Mouse (Mus musculus) midbrain, embryonic 12.5 days (tissue): Measurements from ENCODE around the gene Antxr2. TPM values are rescaled to one million over a fixed set of nuclear protein-coding genes. Genes with fewer than 3 reads are reported as not detected.

ENCODE experiments used
- ATAC-seq: fragments of 200-750 bp; cut with Nextera tagmentation; 2 replicates; pipeline ENCODE4 v1.8.0; 2017; ENCODE audit warnings: low read depth, moderate TSS enrichment, moderate library complexity; ENCODE audit not compliant: low FRiP score
- H3K27ac ChIP-seq: fragments of 300-500 bp; sonication (generic); replicated peaks from 2 replicates; pipeline ENCODE4 v1.5.1; 2016; ENCODE audit warnings: mild to moderate bottlenecking
- H3K27me3 ChIP-seq: fragments of 300-500 bp; sonication (generic); 2 replicates; pipeline ENCODE4 v1.6.1; 2016; ENCODE audit warnings: mild to moderate bottlenecking
- H3K36me3 ChIP-seq: fragments of 300-500 bp; sonication (generic); 2 replicates; pipeline ENCODE4 v1.6.1; 2016
- H3K4me1 ChIP-seq: fragments of 300-500 bp; sonication (generic); 2 replicates; pipeline ENCODE4 v1.6.1; 2016
- H3K4me2 ChIP-seq: fragments of 300-500 bp; sonication (generic); replicated peaks from 2 replicates; pipeline ENCODE4 v1.6.1; 2016; ENCODE audit warnings: mild to moderate bottlenecking, moderate library complexity
- H3K4me3 ChIP-seq: fragments of 300-500 bp; sonication (generic); 2 replicates; pipeline ENCODE4 v1.5.1; 2016; ENCODE audit warnings: mild to moderate bottlenecking
- H3K9ac ChIP-seq: fragments of 300-500 bp; sonication (generic); replicated peaks from 2 replicates; pipeline ENCODE4 v1.6.1; 2016; ENCODE audit warnings: mild to moderate bottlenecking, moderate library complexity
- H3K9me3 ChIP-seq: fragments of 300-500 bp; sonication (generic); 2 replicates; pipeline ENCODE4 v1.6.1; 2016; ENCODE audit warnings: mild to moderate bottlenecking
- WGBS: fragments of 180-500 bp; shearing (Covaris S2); methylation state at CpG from one replicate; pipeline ENCODE4 v1.1.7; 2016; 5-methylcytosine and 5-hydroxymethylcytosine counted together
- polyA plus RNA-seq: library from polyadenylated mRNA; unstranded; fragments of >200 nt; fragmentation: Nextera tagmentation; extraction: Ambion mirVana; gene quantifications from 2 replicates; pipeline ENCODE4 v1.2.1, GENCODE M21; 2016

Gene Antxr2
- polyA plus RNA-seq, 1 experiment from 2014 or later, result 11.9 TPM

DNA sequence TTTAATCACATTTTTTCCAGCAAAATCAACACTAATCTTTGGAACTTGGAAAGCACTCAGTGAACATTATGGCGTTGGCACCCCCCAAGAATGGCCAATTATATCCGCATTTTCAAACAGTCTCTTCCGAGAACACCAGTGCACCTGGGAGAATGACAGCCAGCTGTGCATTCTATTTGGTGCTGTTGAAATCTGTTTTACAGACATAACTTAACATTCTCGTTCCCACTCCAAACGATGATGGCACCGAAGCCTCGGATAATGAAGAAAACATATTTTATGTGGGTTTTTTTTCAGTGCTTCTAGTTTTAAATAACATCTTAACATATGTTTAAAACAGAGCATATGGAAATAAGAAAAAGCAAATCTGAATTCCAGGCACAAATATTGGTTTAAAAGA is 129.7 kb downstream of the Antxr2 start:
- no peak overlapping the region for H3K4me2 ChIP-seq
- no peaks in the 10 kb centered on the region for H3K4me1 ChIP-seq
- ATAC-seq, result no peak
- no peaks in the 10 kb centered on the region for H3K9me3 ChIP-seq
- no peak overlapping the region for H3K27ac ChIP-seq
- 88% methylated on average over 7 of the region's 7 CpGs for WGBS
- H3K9ac ChIP-seq, result no peak overlapping the region
- H3K27me3 ChIP-seq, result no peaks in the 10 kb centered on the region
- H3K4me3 ChIP-seq, result no peak overlapping the region
- H3K36me3 ChIP-seq, result no peaks in the 10 kb centered on the region

GRCm38 (mm10) chr5:97899321-97899720 is 131.5 kb downstream of the Antxr2 start:
- H3K9ac ChIP-seq, result no peak overlapping the region
- no peaks in the 10 kb centered on the region for H3K4me1 ChIP-seq
- H3K36me3 ChIP-seq, result no peaks in the 10 kb centered on the region
- no peak for ATAC-seq
- no peak overlapping the region for H3K4me2 ChIP-seq
- H3K4me3 ChIP-seq, result no peak overlapping the region
- no peaks in the 10 kb centered on the region for H3K27me3 ChIP-seq
- H3K9me3 ChIP-seq, result 0 out of 2 replicates have a peak, but pooled peaks cover 4% of the 10 kb centered on the region
- H3K27ac ChIP-seq, result no peak overlapping the region
- 91% methylated on average over 5 of the region's 5 CpGs for WGBS

DNA sequence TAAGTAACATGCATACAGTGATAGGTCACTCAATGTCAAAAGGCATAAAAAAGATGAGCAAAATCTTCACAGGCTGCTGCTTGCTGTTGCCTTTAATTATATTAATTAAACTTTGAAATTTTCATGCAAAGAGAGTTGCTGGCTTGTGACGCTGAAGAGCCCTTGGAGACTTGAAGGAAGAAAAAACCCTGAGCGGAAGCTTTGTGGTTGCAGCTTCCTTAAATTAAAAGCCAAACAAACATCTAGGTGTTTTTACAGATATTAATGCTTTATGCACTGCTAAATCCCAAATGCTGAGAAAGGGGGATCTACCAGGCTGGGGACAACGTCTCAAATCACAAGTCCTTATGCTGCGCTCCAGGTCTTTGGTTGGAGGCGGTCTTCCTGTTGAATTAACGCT is 145.4 kb downstream of the Antxr2 start:
- WGBS, result 93% methylated on average over 6 of the region's 6 CpGs
- ATAC-seq, result no peak
- no peaks in the 10 kb centered on the region for H3K9me3 ChIP-seq

GRCm38 (mm10) chr5:97884110-97884509 is 146.7 kb downstream of the Antxr2 start:
- Histone ChIP-seq H3K9ac (no peak overlapping the region), H3K36me3 (peaks cover 7% of the 10 kb centered on the region; the same call in 1 of the 2 replicates), H3K27ac (no peak overlapping the region), H3K9me3 (no peaks in the 10 kb centered on the region), H3K4me3 (no peak overlapping the region), H3K4me1 (0 out of 2 replicates have a peak, but pooled peaks cover 2% of the 10 kb centered on the region), H3K27me3 (no peaks in the 10 kb centered on the region), H3K4me2 (no peak overlapping the region)
- no peak for ATAC-seq
- 80% methylated on average over 3 of the region's 3 CpGs for WGBS

More for the DNA sequence above, 145.4 kb downstream of the Antxr2 start:
- Histone ChIP-seq H3K9ac (no peak overlapping the region), H3K36me3 (peaks cover 7% of the 10 kb centered on the region; the same call in 1 of the 2 replicates), H3K4me3 (no peak overlapping the region), H3K27me3 (no peaks in the 10 kb centered on the region), H3K4me2 (no peak overlapping the region), H3K27ac (no peak overlapping the region), H3K4me1 (0 out of 2 replicates have a peak, but pooled peaks cover 2% of the 10 kb centered on the region)

DNA sequence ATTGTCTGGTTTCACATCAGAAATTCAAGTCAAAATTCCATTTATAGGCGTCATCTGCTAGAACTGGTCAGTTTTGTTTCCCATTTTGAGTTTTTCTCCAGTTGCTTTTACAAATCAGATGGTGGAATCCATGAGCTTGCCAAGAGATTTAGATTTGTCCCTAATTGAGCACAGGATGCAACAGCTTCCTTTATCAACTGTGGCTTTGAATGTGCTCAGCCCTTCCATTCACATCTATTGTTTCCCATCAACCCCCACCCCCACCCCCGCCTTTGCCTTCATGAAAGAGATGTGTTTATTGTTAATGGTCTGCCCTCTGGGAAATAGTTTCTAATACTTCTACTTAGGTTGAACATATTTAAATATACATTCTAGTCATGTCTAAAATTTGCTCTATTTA is 149.4 kb downstream of the Antxr2 start:
- Histone ChIP-seq H3K36me3 (peaks cover 7% of the 10 kb centered on the region; the same call in 1 of the 2 replicates), H3K4me2 (no peak overlapping the region), H3K4me1 (0 out of 2 replicates have a peak, but pooled peaks cover 2% of the 10 kb centered on the region), H3K27me3 (no peaks in the 10 kb centered on the region), H3K9me3 (no peaks in the 10 kb centered on the region), H3K27ac (no peak overlapping the region), H3K4me3 (no peak overlapping the region), H3K9ac (no peak overlapping the region)
- ATAC-seq, result no peak
- 71% methylated on average over 2 of the region's 2 CpGs for WGBS

DNA sequence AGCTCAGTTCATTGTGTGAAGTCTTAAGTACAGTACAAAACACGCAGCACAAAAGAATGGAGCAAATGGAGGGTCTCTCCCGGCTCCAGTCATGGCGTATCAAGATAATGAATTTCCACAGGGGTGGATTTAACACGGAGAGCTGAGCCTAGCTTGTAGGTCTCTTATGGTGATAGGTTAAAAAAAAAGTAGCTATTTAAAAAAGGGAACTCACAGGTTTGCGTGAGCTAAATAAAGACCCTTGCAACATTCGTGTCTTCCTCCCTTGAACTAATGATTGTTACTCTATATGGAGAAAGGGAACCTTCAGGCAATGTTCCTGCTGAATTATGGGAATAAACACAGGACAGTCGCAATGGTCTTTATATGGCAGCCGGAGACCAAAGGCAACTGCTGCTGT is 150.7 kb downstream of the Antxr2 start:
- 69% methylated on average over 8 of the region's 8 CpGs for WGBS
- no peaks in the 10 kb centered on the region for H3K9me3 ChIP-seq

DNA sequence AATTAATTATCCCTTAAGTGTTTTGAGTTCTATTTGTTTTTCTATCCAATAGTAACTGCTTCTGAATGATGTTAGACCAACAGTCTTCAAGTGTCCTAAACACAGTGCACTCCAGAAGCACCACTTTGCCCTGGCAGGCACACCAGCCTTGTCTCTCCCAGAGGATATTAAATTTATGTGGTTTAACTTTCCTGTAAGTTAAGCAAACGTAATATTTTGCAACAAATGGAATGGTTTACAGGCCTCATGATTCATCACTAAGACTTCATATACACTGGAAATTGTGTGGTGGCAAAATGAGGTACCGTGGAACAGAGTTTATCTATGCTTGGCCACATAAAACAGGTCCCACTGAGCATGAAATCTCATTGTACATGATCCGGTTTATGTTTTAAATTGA is 152.0 kb downstream of the Antxr2 start:
- Histone ChIP-seq H3K4me3 (no peak overlapping the region), H3K4me1 (0 out of 2 replicates have a peak, but pooled peaks cover 2% of the 10 kb centered on the region), H3K36me3 (no peaks in the 10 kb centered on the region), H3K9me3 (no peaks in the 10 kb centered on the region), H3K9ac (no peak overlapping the region), H3K27ac (no peak overlapping the region), H3K27me3 (no peaks in the 10 kb centered on the region), H3K4me2 (no peak overlapping the region)
- no peak for ATAC-seq
- 62% methylated on average over 3 of the region's 3 CpGs for WGBS

More for the DNA sequence above, 150.7 kb downstream of the Antxr2 start:
- no peak overlapping the region for H3K4me3 ChIP-seq
- no peak overlapping the region for H3K27ac ChIP-seq
- H3K4me2 ChIP-seq, result no peak overlapping the region
- H3K36me3 ChIP-seq, result peaks cover 7% of the 10 kb centered on the region; the same call in 1 of the 2 replicates
- peak; percentile 41; the same call in 1 of the 2 replicates for ATAC-seq
- H3K9ac ChIP-seq, result no peak overlapping the region
- H3K4me1 ChIP-seq, result 0 out of 2 replicates have a peak, but pooled peaks cover 2% of the 10 kb centered on the region
- H3K27me3 ChIP-seq, result no peaks in the 10 kb centered on the region

- no peaks in the 10 kb centered on the region for H3K36me3 ChIP-seq
- H3K9ac ChIP-seq, result no peak overlapping the region
Measured at GRCm38 (mm10) chr5:97878215-97878794, 152.5 kb downstream of the Antxr2 start.

GRCm38 (mm10) chr5:97876895-97877294 is 153.9 kb downstream of the Antxr2 start:
- Histone ChIP-seq H3K27me3 (no peaks in the 10 kb centered on the region), H3K9ac (no peak overlapping the region), H3K4me1 (0 out of 2 replicates have a peak, but pooled peaks cover 2% of the 10 kb centered on the region), H3K4me3 (no peak overlapping the region), H3K36me3 (no peaks in the 10 kb centered on the region), H3K9me3 (no peaks in the 10 kb centered on the region), H3K4me2 (no peak overlapping the region), H3K27ac (no peak overlapping the region)
- no peak for ATAC-seq
- 97% methylated on average over 2 of the region's 2 CpGs for WGBS

More at GRCm38 (mm10) chr5:97878215-97878794, 152.5 kb downstream of the Antxr2 start:
- Histone ChIP-seq H3K9me3 (no peaks in the 10 kb centered on the region), H3K27ac (no peak overlapping the region), H3K4me2 (no peak overlapping the region), H3K4me3 (no peak overlapping the region), H3K4me1 (0 out of 2 replicates have a peak, but pooled peaks cover 2% of the 10 kb centered on the region), H3K27me3 (no peaks in the 10 kb centered on the region)
- WGBS, result 58% methylated on average over 1 of the region's 1 CpGs
- no peak for ATAC-seq

DNA sequence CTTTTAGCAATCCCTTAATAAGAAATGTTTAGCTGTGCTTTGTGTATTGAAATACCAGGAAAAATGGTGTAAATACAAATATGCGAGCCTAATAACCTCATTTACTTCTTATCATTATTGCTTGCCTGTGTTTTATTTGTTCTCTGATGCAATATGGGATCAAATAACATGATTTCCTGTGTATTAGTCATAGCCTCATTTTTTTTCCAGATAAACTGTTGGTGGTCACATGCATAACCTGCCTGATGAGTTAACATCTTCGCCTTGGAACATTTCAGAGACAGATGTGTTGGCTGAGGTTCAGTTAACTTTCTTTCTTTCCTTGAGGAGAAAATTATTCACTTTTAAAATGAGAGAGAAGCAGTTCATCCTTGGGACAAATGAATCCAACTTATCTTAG is 162.9 kb downstream of the Antxr2 start:
- no peak for ATAC-seq
- Histone ChIP-seq H3K4me2 (no peak overlapping the region), H3K9ac (no peak overlapping the region), H3K36me3 (no peaks in the 10 kb centered on the region), H3K27me3 (no peaks in the 10 kb centered on the region), H3K4me3 (no peak overlapping the region), H3K9me3 (no peaks in the 10 kb centered on the region), H3K27ac (no peak overlapping the region), H3K4me1 (no peaks in the 10 kb centered on the region)
- 89% methylated on average over 2 of the region's 2 CpGs for WGBS

DNA sequence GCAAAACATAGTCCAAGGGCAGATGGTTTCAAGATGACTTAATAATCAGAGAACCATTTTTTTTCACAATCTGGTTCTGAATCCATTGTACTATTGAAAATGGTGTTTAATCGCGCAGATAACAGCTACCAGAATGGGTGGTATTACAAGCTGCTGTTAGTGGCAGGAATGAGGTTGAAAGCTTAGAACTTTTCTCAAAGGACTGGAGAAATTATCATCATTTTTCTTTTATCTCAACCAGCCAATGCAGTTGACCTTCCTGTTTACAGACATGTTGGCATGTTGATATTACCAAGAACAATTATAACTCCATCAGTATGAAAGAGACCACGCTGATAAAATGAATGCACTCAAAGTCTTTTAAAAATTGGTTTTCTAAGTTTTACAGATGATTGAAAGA is 163.9 kb downstream of the Antxr2 start:
- H3K36me3 ChIP-seq, result no peaks in the 10 kb centered on the region
- WGBS, result 87% methylated on average over 3 of the region's 3 CpGs
- no peak overlapping the region for H3K9ac ChIP-seq
- H3K27ac ChIP-seq, result no peak overlapping the region
- no peak for ATAC-seq
- no peaks in the 10 kb centered on the region for H3K9me3 ChIP-seq
- H3K4me1 ChIP-seq, result no peaks in the 10 kb centered on the region
- no peak overlapping the region for H3K4me3 ChIP-seq
- no peaks in the 10 kb centered on the region for H3K27me3 ChIP-seq
- H3K4me2 ChIP-seq, result no peak overlapping the region

- Histone ChIP-seq H3K36me3 (no peaks in the 10 kb centered on the region), H3K27ac (no peak overlapping the region), H3K4me1 (no peaks in the 10 kb centered on the region), H3K9me3 (no peaks in the 10 kb centered on the region), H3K4me2 (no peak overlapping the region), H3K27me3 (no peaks in the 10 kb centered on the region), H3K9ac (no peak overlapping the region), H3K4me3 (no peak overlapping the region)
- ATAC-seq, result no peak
Measured at GRCm38 (mm10) chr5:97857101-97857500, 173.7 kb downstream of the Antxr2 start.
